Mouse (Mus musculus) lung, postnatal 10 days (tissue): ENCODE data around the gene Dazap2.
"Not testable (repeated sequence)": the region's sequence is repeated elsewhere in the genome, so short reads cannot be mapped to it uniquely, and the experiment has no call there.

Source experiments
- DNase-seq: peaks from one replicate; pipeline ENCODE4 v3.0.0; 2021

Dazap2 gene

GRCm38 (mm10) chr15:100614996-100615824 lies at the start of gene Dazap2:
Gene Dazap2 (plus strand): TSS chr15:100615349.
- peak; percentile 98 for DNase-seq

- DNase-seq, result no peak
Observed at GRCm38 (mm10) chr15:100566531-100566930, 48.6 kb upstream of the Dazap2 start.

- DNase-seq, result no peak
Observed at GRCm38 (mm10) chr15:100569239-100569638, 45.9 kb upstream of the Dazap2 start.

GRCm38 (mm10) chr15:100573946-100574345 lies 41.2 kb upstream of the Dazap2 start:
- DNase-seq, result peak; percentile 43

- peak; percentile 59 for DNase-seq
Observed at GRCm38 (mm10) chr15:100574378-100574777, 40.8 kb upstream of the Dazap2 start.

GRCm38 (mm10) chr15:100575366-100575765 lies 39.8 kb upstream of the Dazap2 start:
- no peak for DNase-seq

GRCm38 (mm10) chr15:100576392-100576791 lies 38.8 kb upstream of the Dazap2 start:
- DNase-seq, result no peak

- no peak for DNase-seq
Observed at GRCm38 (mm10) chr15:100576810-100577209, 38.3 kb upstream of the Dazap2 start.

GRCm38 (mm10) chr15:100577972-100578371 lies 37.2 kb upstream of the Dazap2 start:
- DNase-seq, result no peak

- no peak for DNase-seq
Observed at GRCm38 (mm10) chr15:100580108-100580507, 35.0 kb upstream of the Dazap2 start.

- DNase-seq, result no peak
Observed at GRCm38 (mm10) chr15:100585931-100586330, 29.2 kb upstream of the Dazap2 start.

- DNase-seq, result no peak
Observed at GRCm38 (mm10) chr15:100587166-100587565, 28.0 kb upstream of the Dazap2 start.

- no peak for DNase-seq
Observed at GRCm38 (mm10) chr15:100588297-100588696, 26.9 kb upstream of the Dazap2 start.

GRCm38 (mm10) chr15:100590436-100590835 lies 24.7 kb upstream of the Dazap2 start:
- peak; percentile 58 for DNase-seq

- DNase-seq, result no peak
Observed at GRCm38 (mm10) chr15:100592817-100593216, 22.3 kb upstream of the Dazap2 start.

GRCm38 (mm10) chr15:100598287-100598882 lies 16.8 kb upstream of the Dazap2 start:
- DNase-seq, result peak; percentile 52

- DNase-seq, result peak; percentile 85
Observed at GRCm38 (mm10) chr15:100598883-100599275, 16.3 kb upstream of the Dazap2 start.

GRCm38 (mm10) chr15:100599276-100600046 lies 15.7 kb upstream of the Dazap2 start, which contains the start of gene Pou6f1:
Gene Pou6f1 (minus strand): TSS chr15:100599984.
- peak; percentile 76 for DNase-seq

GRCm38 (mm10) chr15:100600047-100600695 lies 15.0 kb upstream of the Dazap2 start:
- peak; percentile 93 for DNase-seq

- no peak for DNase-seq
Observed at GRCm38 (mm10) chr15:100600696-100601272, 14.4 kb upstream of the Dazap2 start.

GRCm38 (mm10) chr15:100601669-100602068 lies 13.5 kb upstream of the Dazap2 start:
- DNase-seq, result no peak

- not testable (repeated sequence) for DNase-seq
Observed at GRCm38 (mm10) chr15:100606677-100607076, 8.5 kb upstream of the Dazap2 start.
